Mouse (Mus musculus) testis, adult 2 months (tissue): ENCODE measurements around the gene Gm45717. TPM values are rescaled to one million over a fixed set of nuclear protein-coding genes. Genes with fewer than 3 reads are reported as not detected.
"Not testable (repeated sequence)": the region's sequence is repeated elsewhere in the genome, so short reads cannot be mapped to it uniquely, and the experiment has no call there.

Source experiments
- H3K27ac ChIP-seq: fragments of 200-500 bp; 2 replicates; pipeline ENCODE4 v1.5.1; 2012; ENCODE audit warnings: low read depth, low read length; ENCODE audit not compliant: control insufficient read depth, insufficient read depth
- H3K27me3 ChIP-seq: fragments of 200-500 bp; 2 replicates; pipeline ENCODE4 v1.6.1; 2012; ENCODE audit warnings: mild to moderate bottlenecking, low read length, moderate library complexity; ENCODE audit not compliant: control insufficient read depth, insufficient read depth
- H3K36me3 ChIP-seq: fragments of 200-500 bp; 2 replicates; pipeline ENCODE4 v1.6.1; 2012; ENCODE audit warnings: mild to moderate bottlenecking, low read length; ENCODE audit not compliant: control insufficient read depth, insufficient read depth
- H3K4me1 ChIP-seq: fragments of 200-500 bp; 2 replicates; pipeline ENCODE4 v1.6.1; 2012; ENCODE audit warnings: low read length; ENCODE audit not compliant: control insufficient read depth, insufficient read depth
- H3K4me3 ChIP-seq: fragments of 200-500 bp; 2 replicates; pipeline ENCODE4 v1.5.1; 2012; ENCODE audit warnings: low read depth, mild to moderate bottlenecking, low read length, moderate library complexity, mixed read lengths; ENCODE audit not compliant: control insufficient read depth
- CTCF ChIP-seq: fragments of 200-500 bp; IDR thresholded peaks from 2 replicates; pipeline ENCODE4 v1.5.1; 2012; ENCODE audit warnings: low read depth, mild to moderate bottlenecking, inconsistent platforms, low read length, moderate library complexity; ENCODE audit not compliant: control insufficient read depth, insufficient read depth, insufficient replicate concordance
- POLR2A ChIP-seq: fragments of 200-500 bp; IDR thresholded peaks from 2 replicates; pipeline ENCODE4 v1.6.1; 2012; ENCODE audit warnings: low read depth, mild to moderate bottlenecking, inconsistent platforms, low read length, moderate library complexity; ENCODE audit not compliant: control insufficient read depth
- polyA plus RNA-seq: library from polyadenylated mRNA; depleted of rRNA; stranded (reverse); fragments of >200 nt; gene quantifications from 2 replicates; pipeline ENCODE4 v1.2.3, GENCODE M21; 2012

Gene Gm45717
- polyA plus RNA-seq, 1 experiment, result not detected

- TF ChIP-seq CTCF (no peak), POLR2A (no peak)
- Histone ChIP-seq H3K27ac (no peak overlapping the region), H3K27me3 (no peaks in the 10 kb centered on the region), H3K4me3 (no peak overlapping the region), H3K4me1 (peaks cover 6% of the 10 kb centered on the region), H3K36me3 (no peaks in the 10 kb centered on the region)
Measured at GRCm38 (mm10) chr7:140990622-140991021, 34.9 kb upstream of the Gm45717 start.

GRCm38 (mm10) chr7:140990185-140990584 lies 34.4 kb upstream of the Gm45717 start:
- Histone ChIP-seq H3K27ac (no peak overlapping the region), H3K4me1 (peaks cover 6% of the 10 kb centered on the region), H3K4me3 (peak overlapping the region; percentile 44), H3K36me3 (no peaks in the 10 kb centered on the region), H3K27me3 (no peaks in the 10 kb centered on the region)
- TF ChIP-seq POLR2A (no peak), CTCF (no peak)

- no peak overlapping the region for H3K4me3 ChIP-seq
- H3K27me3 ChIP-seq, result no peaks in the 10 kb centered on the region
- no peak overlapping the region for H3K27ac ChIP-seq
- no peak for TF ChIP-seq CTCF
- TF ChIP-seq POLR2A, result no peak
- H3K36me3 ChIP-seq, result no peaks in the 10 kb centered on the region
- peaks cover 6% of the 10 kb centered on the region for H3K4me1 ChIP-seq
Measured at GRCm38 (mm10) chr7:140989022-140989421, 33.3 kb upstream of the Gm45717 start.

- Histone ChIP-seq H3K36me3 (no peaks in the 10 kb centered on the region), H3K27me3 (no peaks in the 10 kb centered on the region), H3K4me3 (no peak overlapping the region), H3K4me1 (peaks cover 6% of the 10 kb centered on the region), H3K27ac (no peak overlapping the region)
- TF ChIP-seq POLR2A (no peak), CTCF (no peak)
Measured at GRCm38 (mm10) chr7:140987182-140988138, 31.7 kb upstream of the Gm45717 start.

GRCm38 (mm10) chr7:140982971-140983370 lies 27.2 kb upstream of the Gm45717 start:
- no peaks in the 10 kb centered on the region for H3K27me3 ChIP-seq
- H3K36me3 ChIP-seq, result no peaks in the 10 kb centered on the region
- no peak overlapping the region for H3K27ac ChIP-seq
- TF ChIP-seq POLR2A (no peak), CTCF (no peak)
- no peak overlapping the region for H3K4me3 ChIP-seq
- H3K4me1 ChIP-seq, result no peaks in the 10 kb centered on the region

GRCm38 (mm10) chr7:140981704-140982103 lies 26.0 kb upstream of the Gm45717 start:
- Histone ChIP-seq H3K27me3 (no peaks in the 10 kb centered on the region), H3K4me1 (no peaks in the 10 kb centered on the region), H3K4me3 (no peak overlapping the region), H3K27ac (no peak overlapping the region), H3K36me3 (no peaks in the 10 kb centered on the region)
- no peak for TF ChIP-seq POLR2A
- no peak for TF ChIP-seq CTCF

GRCm38 (mm10) chr7:140976720-140977119 lies 21.0 kb upstream of the Gm45717 start:
- not testable (repeated sequence) for H3K4me1 ChIP-seq, H3K27me3 ChIP-seq, H3K36me3 ChIP-seq, H3K27ac ChIP-seq, H3K4me3 ChIP-seq
